Mouse (Mus musculus): ENCODE data around the gene Basp1. TPM values are rescaled to one million over a fixed set of nuclear protein-coding genes. Genes with fewer than 3 reads are reported as not detected.

The Basp1 gene
- total and polyA plus RNA-seq, 3 experiments, result 1.8 to 2.4 (median 1.9) TPM

DNA sequence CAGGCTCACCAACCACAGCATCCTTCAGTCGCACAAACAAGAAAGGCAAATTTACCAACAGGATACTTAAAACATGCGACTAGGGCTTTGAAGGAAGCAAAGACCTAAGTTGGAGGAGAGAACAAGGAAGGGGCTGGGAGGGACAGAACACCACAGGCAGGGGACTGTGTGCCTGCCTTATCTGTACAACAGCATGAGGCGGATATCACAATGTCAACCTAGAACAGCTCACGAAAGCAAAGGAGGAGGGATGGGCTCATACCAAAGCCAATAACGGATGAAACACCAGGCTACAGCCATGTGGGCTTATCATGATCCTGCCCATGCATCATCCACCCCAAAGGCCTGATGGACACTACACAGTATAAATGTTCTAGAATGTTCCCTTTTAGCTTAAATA, 22.4 kb downstream of the Basp1 start:
- no peaks in the 10 kb centered on the region for H3K36me3 ChIP-seq (ENCODE audit: control insufficient read depth, insufficient read depth, low read length)
- no peak for DNase-seq
- H3K4me1 ChIP-seq (ENCODE audit: control insufficient read depth, insufficient read depth, low read length), result no peaks in the 10 kb centered on the region
- WGBS, result 59% methylated on average over 5 of the region's 5 CpGs
- no peak overlapping the region for H3K27ac ChIP-seq
- no peak overlapping the region for H3K4me3 ChIP-seq
- intact Hi-C loops (cut with DNase I), result no loop called here
- H3K27me3 ChIP-seq (ENCODE audit: control insufficient read depth, insufficient read depth, low read length), result no peaks in the 10 kb centered on the region
- H3K79me2 ChIP-seq (replicated peaks; ENCODE audit: control insufficient read depth, insufficient read depth, low read length), result no peaks in the 10 kb centered on the region
- TF ChIP-seq CTCF (IDR thresholded peaks at IDR 0.05), result no peak
- TF ChIP-seq POLR2A (IDR thresholded peaks at IDR 0.05; ENCODE audit: insufficient read depth, low read depth, low read length), result no peak
- no peak for TF ChIP-seq EP300 (IDR thresholded peaks at IDR 0.05; ENCODE audit: insufficient read depth, low read depth, low read length)
- H3K9ac ChIP-seq (ENCODE audit: low read depth, low read length), result no peak overlapping the region

DNA sequence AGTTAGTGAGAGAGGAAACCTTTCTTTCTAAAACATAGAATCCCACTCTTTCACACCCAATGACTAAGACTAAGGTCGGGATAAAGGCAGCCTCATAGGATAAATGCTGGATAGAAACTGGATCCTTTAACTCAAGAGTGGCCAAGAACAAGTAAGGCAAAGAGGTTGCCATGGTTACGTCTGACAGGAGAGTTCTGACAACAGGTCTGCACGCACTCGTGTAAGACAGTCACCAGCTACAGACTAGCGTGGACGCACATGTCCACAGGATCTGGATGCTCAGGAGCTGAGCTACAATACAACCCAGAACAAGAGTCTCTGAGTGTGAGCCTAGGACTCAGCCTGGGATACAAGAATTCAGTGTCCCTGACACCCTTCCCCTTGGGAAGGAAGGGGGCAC, 26.0 kb downstream of the Basp1 start:
- Histone ChIP-seq H3K27ac (no peak overlapping the region), H3K4me3 (no peak overlapping the region), H3K79me2 (replicated peaks; ENCODE audit: control insufficient read depth, insufficient read depth, low read length) (no peaks in the 10 kb centered on the region), H3K9ac (ENCODE audit: low read depth, low read length) (no peak overlapping the region), H3K36me3 (ENCODE audit: control insufficient read depth, insufficient read depth, low read length) (no peaks in the 10 kb centered on the region), H3K27me3 (ENCODE audit: control insufficient read depth, insufficient read depth, low read length) (no peaks in the 10 kb centered on the region), H3K4me1 (ENCODE audit: control insufficient read depth, insufficient read depth, low read length) (no peaks in the 10 kb centered on the region)
- 89% methylated on average over 6 of the region's 6 CpGs for WGBS
- TF ChIP-seq CTCF (IDR thresholded peaks at IDR 0.05) (no peak), POLR2A (IDR thresholded peaks at IDR 0.05; ENCODE audit: insufficient read depth, low read depth, low read length) (no peak), EP300 (IDR thresholded peaks at IDR 0.05; ENCODE audit: insufficient read depth, low read depth, low read length) (no peak)
- intact Hi-C loops (cut with DNase I), result no loop called here
- DNase-seq, result no peak

DNA sequence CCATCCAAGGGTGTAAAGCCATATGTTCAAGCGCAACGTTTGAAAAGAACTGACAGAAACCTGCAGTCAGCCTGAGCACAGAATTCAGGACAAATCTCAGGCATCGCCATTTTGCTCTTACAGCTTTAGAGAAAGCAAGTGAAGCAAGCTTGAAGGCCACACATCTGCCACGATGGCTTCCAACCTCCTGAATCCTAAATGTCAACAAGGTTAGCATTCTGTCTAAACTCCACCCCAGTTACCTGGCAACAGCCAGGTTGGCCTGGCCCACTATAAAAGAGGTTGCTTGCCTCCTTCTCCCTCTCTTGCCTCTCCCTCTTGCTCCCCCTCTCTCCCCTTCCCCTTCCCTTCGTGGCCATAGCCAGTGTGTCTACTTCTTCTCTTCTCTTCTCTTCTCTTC, 33.5 kb downstream of the Basp1 start:
- 92% methylated on average over 5 of the region's 5 CpGs for WGBS
- no peak overlapping the region for H3K9ac ChIP-seq (ENCODE audit: low read depth, low read length)
- no peak overlapping the region for H3K27ac ChIP-seq
- intact Hi-C loops (cut with DNase I), result no loop called here
- no peak for DNase-seq
- H3K36me3 ChIP-seq (ENCODE audit: control insufficient read depth, insufficient read depth, low read length), result no peaks in the 10 kb centered on the region
- H3K79me2 ChIP-seq (replicated peaks; ENCODE audit: control insufficient read depth, insufficient read depth, low read length), result no peaks in the 10 kb centered on the region
- no peak for TF ChIP-seq POLR2A (IDR thresholded peaks at IDR 0.05; ENCODE audit: insufficient read depth, low read depth, low read length)
- no peak for TF ChIP-seq EP300 (IDR thresholded peaks at IDR 0.05; ENCODE audit: insufficient read depth, low read depth, low read length)
- TF ChIP-seq CTCF (IDR thresholded peaks at IDR 0.05), result no peak
- no peaks in the 10 kb centered on the region for H3K4me1 ChIP-seq (ENCODE audit: control insufficient read depth, insufficient read depth, low read length)
- no peak overlapping the region for H3K4me3 ChIP-seq
- H3K27me3 ChIP-seq (ENCODE audit: control insufficient read depth, insufficient read depth, low read length), result no peaks in the 10 kb centered on the region

DNA sequence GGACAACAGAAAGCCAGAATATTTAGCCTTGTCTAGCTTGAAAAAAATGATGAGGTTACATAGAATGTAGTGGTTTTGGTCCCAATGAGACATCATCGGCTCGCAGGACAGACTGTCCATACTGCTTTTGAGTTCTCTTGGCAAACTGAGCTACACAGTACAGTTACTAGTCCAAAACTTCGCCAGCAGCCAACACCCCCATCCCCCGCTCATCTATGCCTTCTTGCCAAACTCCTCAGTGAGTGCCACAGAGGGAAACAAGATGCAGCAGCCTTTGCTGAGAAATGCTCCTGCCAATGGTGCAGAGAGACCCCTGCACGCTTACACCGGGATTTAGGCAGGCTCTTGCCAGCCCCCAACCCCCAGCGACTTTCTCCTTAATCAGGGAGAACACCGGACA, 34.9 kb downstream of the Basp1 start:
- TF ChIP-seq CTCF (IDR thresholded peaks at IDR 0.05) (no peak), EP300 (IDR thresholded peaks at IDR 0.05; ENCODE audit: insufficient read depth, low read depth, low read length) (no peak), POLR2A (IDR thresholded peaks at IDR 0.05; ENCODE audit: insufficient read depth, low read depth, low read length) (no peak)
- Histone ChIP-seq H3K9ac (ENCODE audit: low read depth, low read length) (no peak overlapping the region), H3K36me3 (ENCODE audit: control insufficient read depth, insufficient read depth, low read length) (no peaks in the 10 kb centered on the region), H3K4me3 (no peak overlapping the region), H3K79me2 (replicated peaks; ENCODE audit: control insufficient read depth, insufficient read depth, low read length) (no peaks in the 10 kb centered on the region), H3K4me1 (ENCODE audit: control insufficient read depth, insufficient read depth, low read length) (no peaks in the 10 kb centered on the region), H3K27me3 (ENCODE audit: control insufficient read depth, insufficient read depth, low read length) (no peaks in the 10 kb centered on the region), H3K27ac (no peak overlapping the region)
- intact Hi-C loops (cut with DNase I), result no loop called here
- no peak for DNase-seq
- 86% methylated on average over 8 of the region's 8 CpGs for WGBS

DNA sequence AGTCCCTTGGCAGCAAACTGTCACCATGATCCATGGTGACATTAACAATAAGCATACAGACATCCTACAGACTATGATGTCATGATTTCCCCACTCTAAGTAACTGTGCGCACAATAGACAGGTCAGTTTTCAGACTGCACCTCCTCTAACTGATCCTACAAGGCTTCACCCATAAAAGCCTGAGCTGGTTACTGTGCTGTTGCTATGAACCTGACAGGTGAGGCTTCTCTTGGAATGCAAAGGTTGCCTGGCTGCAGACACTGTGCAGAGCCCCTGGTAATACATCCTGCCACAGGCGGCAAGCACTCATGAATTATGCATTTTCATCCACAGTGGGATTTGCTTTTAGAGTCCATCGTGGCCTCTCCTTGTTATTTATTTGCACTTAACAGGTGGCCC, 36.6 kb downstream of the Basp1 start:
- intact Hi-C loops (cut with DNase I), result no loop called here
- Histone ChIP-seq H3K27ac (no peak overlapping the region), H3K9ac (ENCODE audit: low read depth, low read length) (no peak overlapping the region), H3K4me3 (no peak overlapping the region), H3K36me3 (ENCODE audit: control insufficient read depth, insufficient read depth, low read length) (no peaks in the 10 kb centered on the region), H3K79me2 (replicated peaks; ENCODE audit: control insufficient read depth, insufficient read depth, low read length) (no peaks in the 10 kb centered on the region), H3K27me3 (ENCODE audit: control insufficient read depth, insufficient read depth, low read length) (no peaks in the 10 kb centered on the region), H3K4me1 (ENCODE audit: control insufficient read depth, insufficient read depth, low read length) (no peaks in the 10 kb centered on the region)
- WGBS, result 77% methylated on average over 3 of the region's 3 CpGs
- TF ChIP-seq POLR2A (IDR thresholded peaks at IDR 0.05; ENCODE audit: insufficient read depth, low read depth, low read length) (no peak), CTCF (IDR thresholded peaks at IDR 0.05) (no peak), EP300 (IDR thresholded peaks at IDR 0.05; ENCODE audit: insufficient read depth, low read depth, low read length) (no peak)
- DNase-seq, result no peak

DNA sequence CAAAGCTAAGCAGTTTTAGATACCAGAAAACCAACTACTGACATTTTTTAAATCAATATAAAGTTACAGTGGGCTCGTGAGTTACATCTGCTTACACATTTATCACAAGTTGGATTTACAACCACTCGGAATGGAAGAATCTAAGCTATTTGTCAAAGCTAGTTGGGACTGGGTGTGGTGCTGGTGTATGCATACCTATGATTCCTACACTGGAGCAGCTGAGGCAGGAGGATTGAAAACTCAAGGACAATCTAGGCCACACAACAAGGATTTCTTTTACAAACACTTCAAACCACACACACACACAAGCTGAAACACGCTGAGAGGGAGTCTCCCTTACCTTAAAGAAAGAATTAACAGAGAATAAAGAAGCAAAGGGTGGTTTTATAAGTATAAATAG, 40.1 kb downstream of the Basp1 start:
- WGBS, result 83% methylated on average over 3 of the region's 3 CpGs
- intact Hi-C loops (cut with DNase I), result no loop called here
- Histone ChIP-seq H3K36me3 (ENCODE audit: control insufficient read depth, insufficient read depth, low read length) (no peaks in the 10 kb centered on the region), H3K4me1 (ENCODE audit: control insufficient read depth, insufficient read depth, low read length) (no peaks in the 10 kb centered on the region; the same call in 1 of the 2 replicates), H3K4me3 (no peak overlapping the region), H3K79me2 (replicated peaks; ENCODE audit: control insufficient read depth, insufficient read depth, low read length) (no peaks in the 10 kb centered on the region), H3K9ac (ENCODE audit: low read depth, low read length) (no peak overlapping the region), H3K27me3 (ENCODE audit: control insufficient read depth, insufficient read depth, low read length) (no peaks in the 10 kb centered on the region), H3K27ac (no peak overlapping the region)
- no peak for DNase-seq
- TF ChIP-seq POLR2A (IDR thresholded peaks at IDR 0.05; ENCODE audit: insufficient read depth, low read depth, low read length) (no peak), EP300 (IDR thresholded peaks at IDR 0.05; ENCODE audit: insufficient read depth, low read depth, low read length) (no peak), CTCF (IDR thresholded peaks at IDR 0.05) (no peak)
